Mouse (Mus musculus): ENCODE results near the gene Rnf149. TPM values are rescaled to one million over a fixed set of nuclear protein-coding genes. Genes with fewer than 3 reads are reported as not detected.
"Not testable (repeated sequence)": the region's sequence is repeated elsewhere in the genome, so short reads cannot be mapped to it uniquely, and the experiment has no call there.

Gene Rnf149
- 10 to 100 TPM; 48.3 to 51.5 TPM for total RNA-seq (2021)
- long read RNA-seq, experiment 1, transcript Rnf149-201 (7 exons, 2,492 nt): major isoform, 124 of 139 reads
- long read RNA-seq, experiment 1, partial matches to known transcripts: 3 of 139 reads
- long read RNA-seq, experiment 1, other reads (novel, unspliced or antisense): 12 of 139 reads
- long read RNA-seq, experiment 2, transcript Rnf149-201 (7 exons, 2,492 nt): major isoform, 17 of 20 reads
- long read RNA-seq, experiment 2, partial matches to known transcripts: 0 of 20 reads
- long read RNA-seq, experiment 2, other reads (novel, unspliced or antisense): 3 of 20 reads

- DNase-seq: peak; percentile 98 to 99
Observed at GRCm38 (mm10) chr1:39577253-39577705, at the start of gene Rnf149. Rnf149 (minus strand) TSS chr1:39577405.

DNA sequence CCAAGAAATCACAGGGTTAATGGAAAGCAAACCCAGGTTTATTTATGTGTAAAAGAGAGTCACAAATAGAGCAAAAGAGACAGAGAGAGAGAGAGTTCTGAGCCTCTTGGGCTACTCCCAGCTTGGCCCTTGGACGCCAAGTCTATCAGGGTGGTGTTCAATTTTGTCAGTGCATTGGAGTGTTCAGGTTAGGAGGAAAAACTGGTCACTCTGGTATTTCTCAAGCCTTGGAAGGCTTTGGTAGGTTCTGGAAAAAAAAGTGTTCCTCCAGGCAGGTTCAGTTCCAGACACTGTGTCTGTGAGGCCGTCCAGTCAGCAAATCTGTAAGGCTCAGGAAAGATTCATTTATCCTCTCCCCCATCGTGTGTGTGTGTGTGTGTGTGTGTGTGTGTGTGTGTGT, 48.3 kb upstream of the Rnf149 start:
- no peak for DNase-seq

- no peak for DNase-seq
Observed at GRCm38 (mm10) chr1:39623729-39624128, 46.5 kb upstream of the Rnf149 start.

GRCm38 (mm10) chr1:39623106-39623505, 45.9 kb upstream of the Rnf149 start:
- no peak for DNase-seq

- peak; percentile 49 to 70 for DNase-seq
Observed at GRCm38 (mm10) chr1:39618524-39618923, 41.3 kb upstream of the Rnf149 start.

DNA sequence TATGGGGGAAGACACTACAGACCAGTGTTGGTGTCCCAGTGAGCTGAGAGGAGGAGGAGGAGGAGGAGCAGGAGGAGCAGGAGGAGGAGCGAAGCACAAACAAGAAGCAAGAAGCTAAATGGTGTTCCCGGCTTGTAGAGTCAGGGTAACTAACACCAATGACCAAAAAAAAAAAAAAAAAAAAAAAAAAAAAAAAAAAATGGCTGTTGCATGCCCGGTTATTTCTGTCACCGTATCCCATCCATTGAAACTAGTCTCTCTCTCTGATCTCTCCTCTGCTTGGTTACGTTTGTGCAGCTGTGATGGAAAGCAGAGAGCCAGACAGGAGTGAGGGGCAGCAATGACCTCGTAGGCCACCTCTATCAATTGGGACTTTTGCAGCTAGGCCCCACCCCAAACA, 38.3 kb upstream of the Rnf149 start:
- DNase-seq: no peak

DNA sequence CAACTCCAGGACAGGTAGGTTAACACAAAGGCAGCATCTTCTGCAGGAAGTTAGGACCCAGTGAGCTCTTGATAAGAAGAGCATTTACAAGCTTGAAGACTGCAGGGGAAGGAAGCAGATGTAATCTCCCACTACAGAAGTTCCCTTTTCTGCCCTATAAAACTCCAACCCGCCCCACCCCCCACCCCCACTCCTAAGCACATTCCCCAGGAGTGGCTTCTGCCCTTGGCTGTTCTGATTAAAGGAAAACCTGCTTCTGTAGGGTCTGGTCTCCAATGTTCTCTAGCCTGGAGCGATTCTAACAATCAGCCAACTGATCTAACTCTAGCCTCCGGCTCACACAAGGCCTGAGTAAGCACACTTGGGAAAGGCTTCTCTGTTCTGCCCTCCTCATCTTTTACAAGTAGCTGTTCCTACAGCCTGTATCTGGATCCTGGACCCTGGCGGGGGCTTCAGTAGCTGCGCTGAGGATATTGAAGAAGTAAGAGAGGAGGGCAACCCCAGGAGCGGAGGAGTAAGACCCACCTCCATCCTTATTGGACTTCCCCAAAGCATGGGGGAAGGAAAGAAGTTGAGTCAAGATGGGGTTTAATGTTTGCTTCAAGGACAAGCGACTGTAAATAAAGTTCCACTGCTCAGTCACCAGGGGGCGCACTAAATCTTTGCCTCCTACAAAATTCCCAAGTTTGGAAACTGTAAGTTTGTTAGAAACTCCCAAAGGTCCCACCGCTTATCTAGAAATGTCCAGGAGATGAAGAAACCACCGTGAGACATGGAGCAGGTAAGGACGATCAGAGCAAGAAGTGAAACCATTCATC, 37.5 kb upstream of the Rnf149 start:
- DNase-seq: peak; percentile 61 to 76

- no peak for DNase-seq
Observed at GRCm38 (mm10) chr1:39613061-39613460, 35.9 kb upstream of the Rnf149 start.

DNA sequence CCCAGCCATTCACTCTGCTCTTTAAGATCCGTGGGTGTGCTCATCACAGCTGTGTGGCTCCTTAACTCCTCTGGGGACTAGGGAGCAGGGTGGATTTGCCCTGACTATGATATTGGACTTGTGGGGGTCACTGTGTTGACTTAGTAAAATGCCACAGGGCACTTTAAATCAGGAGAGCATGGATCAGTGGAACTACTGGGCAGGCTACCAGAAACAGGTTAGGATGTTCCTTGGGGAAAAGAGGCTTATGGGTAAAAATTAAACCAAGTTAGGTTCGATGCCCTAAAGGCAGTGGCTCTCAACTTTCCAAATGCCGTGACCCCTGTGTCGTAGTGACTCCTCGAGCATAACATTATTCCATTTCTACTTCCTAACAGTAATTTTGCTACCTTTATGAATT, 35.3 kb upstream of the Rnf149 start:
- no peak for DNase-seq

DNA sequence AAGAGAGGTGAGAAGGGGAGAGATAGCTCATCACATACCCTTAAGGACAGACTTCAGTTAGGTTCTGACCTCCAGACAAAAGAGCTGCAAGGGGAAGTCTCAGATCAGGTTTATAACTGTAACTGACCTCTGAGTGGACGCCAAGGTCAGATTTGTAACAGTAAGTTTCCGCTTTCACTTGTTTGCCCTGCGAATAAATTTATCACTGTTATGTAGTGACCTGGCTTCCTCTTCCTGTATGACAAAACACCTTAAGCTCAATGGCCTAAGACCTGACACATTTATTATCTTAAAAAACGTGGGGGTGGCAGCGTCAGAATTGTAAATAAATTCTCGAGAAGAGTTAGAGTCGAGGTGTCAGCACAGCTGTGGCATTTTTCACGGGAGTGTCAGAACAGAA, 31.3 kb upstream of the Rnf149 start:
- DNase-seq: no peak

DNA sequence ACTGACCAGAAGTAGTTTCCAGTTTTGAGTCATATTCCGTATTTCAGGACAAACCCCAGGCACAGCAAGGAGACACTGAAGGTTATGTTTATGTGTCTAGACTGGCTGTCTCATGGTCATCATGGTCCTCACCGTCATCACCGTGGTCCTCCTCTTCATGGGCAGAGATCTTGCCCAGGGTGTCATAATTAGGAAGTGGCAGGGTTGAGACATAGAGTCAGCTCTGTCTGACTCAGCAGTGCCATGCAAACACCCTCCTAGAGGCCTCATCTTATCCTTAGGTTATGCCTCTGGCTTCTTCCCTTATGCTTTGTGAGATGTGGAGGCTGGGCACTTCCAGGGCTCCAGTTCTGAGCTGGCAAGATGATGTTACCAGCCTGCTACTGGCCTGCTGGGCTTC, 25.3 kb upstream of the Rnf149 start:
- DNase-seq: no peak

DNA sequence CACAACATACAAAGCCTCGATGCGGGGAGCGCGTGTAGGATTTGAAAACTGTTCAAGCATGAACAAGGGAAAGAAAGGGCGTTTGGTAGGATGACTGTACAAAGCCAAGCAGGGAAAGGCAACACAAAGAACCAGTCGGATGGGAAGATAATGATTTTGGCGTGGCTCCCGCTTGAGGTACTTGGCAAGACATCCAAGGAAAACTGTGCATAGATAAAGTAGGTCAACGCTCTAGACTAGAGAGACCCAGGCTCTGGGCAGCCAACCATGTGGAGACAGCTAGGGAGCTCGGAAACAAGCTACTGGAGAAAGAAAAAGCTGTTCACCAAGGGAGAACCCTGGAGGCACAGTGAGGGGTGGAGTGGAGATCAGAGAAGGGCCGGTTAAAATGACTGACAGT, 21.5 kb upstream of the Rnf149 start:
- DNase-seq: peak; percentile 69 to 70

GRCm38 (mm10) chr1:39597135-39597534, 19.9 kb upstream of the Rnf149 start:
- DNase-seq: not testable (repeated sequence)

- DNase-seq: no peak
Observed at GRCm38 (mm10) chr1:39593836-39594235, 16.6 kb upstream of the Rnf149 start.

DNA sequence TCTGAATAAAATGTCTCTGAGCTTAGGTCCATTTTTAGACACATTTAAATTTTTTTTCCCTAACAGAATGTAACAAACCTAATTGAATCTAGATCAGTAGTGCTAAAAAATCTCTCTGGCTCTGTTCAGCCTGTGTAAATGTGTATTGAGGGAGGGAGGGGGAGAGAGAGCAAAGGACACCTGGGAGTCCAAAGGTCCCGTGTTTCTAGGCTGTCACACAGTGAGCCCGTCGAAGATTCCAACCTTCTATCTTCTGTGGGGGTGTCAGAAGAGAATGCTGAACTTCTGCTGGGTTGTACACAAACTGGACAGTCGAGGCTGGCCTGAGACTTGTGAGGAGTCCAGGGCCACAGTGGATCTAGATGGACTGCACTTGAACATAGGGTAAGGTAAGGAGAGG, 14.9 kb upstream of the Rnf149 start:
- DNase-seq: no peak

- not testable (repeated sequence) for DNase-seq
Observed at GRCm38 (mm10) chr1:39591557-39591956, 14.4 kb upstream of the Rnf149 start.

- no peak for DNase-seq
Observed at GRCm38 (mm10) chr1:39590193-39590592, 13.0 kb upstream of the Rnf149 start.

DNA sequence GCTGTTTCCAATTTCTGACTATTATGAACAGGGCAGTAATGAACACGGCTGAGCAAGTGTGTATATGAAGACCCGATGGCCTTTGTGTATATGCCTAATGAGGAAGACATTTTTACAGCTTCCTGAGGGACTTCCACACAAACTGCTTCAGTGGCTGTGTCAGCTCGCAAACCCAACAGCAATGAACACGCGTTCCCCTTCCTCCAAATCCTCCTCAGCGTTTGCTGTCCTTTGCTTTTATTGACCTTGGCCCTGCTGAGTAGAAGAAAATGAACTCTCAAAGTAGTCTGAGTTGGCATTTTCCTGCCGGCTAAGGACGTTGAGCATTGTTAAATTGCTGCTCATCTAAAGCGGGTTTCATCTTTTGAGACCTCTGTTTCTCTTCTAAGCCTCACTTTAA, 8.2 kb upstream of the Rnf149 start:
- no peak for DNase-seq

GRCm38 (mm10) chr1:39583173-39583572, 6.0 kb upstream of the Rnf149 start:
- no peak for DNase-seq

GRCm38 (mm10) chr1:39581215-39581614, 4.0 kb upstream of the Rnf149 start:
- DNase-seq: no peak

DNA sequence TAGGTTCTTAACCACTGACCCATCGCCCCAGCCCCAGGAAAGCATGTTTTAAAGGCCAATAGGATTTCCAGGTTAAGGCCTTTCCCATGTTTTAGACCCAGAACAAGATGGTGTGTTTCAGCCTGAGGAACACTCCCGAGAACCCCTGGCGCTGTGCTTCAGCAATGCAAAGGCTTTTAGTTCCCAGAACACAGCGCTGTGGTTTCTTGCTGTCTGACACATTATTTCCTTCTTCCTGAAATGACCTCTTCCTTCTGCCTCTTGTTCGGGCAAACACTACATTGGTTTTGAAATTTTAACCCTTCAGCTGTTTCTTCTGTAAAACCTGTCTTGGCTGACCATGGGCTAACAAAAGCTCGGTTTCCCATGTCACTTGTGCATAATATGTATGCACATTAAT, 1.9 kb upstream of the Rnf149 start:
- no peak for DNase-seq

DNA sequence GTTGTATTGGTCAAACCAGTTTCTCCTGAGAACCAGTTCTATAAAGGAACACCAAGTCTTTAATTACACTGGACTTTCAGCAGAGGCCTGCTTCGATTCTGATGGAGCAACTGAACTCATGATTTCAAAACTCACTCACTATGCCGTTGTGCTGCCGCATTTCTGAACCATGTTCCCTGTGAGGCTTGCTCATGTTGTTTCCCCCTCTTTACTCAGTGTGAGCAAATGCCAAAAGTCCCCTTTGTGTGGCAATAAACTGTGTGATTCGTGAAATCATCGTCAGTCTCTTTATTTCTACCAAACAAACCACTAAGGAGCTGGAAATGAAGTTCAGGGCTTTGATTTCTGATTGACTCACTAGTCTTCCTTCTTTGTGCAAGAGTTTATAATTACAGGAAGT, 1.2 kb upstream of the Rnf149 start:
- no peak for DNase-seq

GRCm38 (mm10) chr1:39576431-39577243, 568 bp downstream of the Rnf149 start:
- peak; percentile 56 to 70 for DNase-seq
